Comparison of ENCODE assay signal across 8 mouse cellular contexts in genomic region chr9:53771344-53772021, GRCm38 (mm10). TPM values are rescaled to one million over a fixed set of nuclear protein-coding genes. Genes with fewer than 3 reads are reported as not detected.
DNase-seq lines count a peak whose midpoint lies in the region; ATAC-seq lines count a peak whose summit lies in the region.

TSS of gene Slc35f2 (plus strand) at chr9:53771538.

- peaks cover 6% of the 10 kb centered on the region; the same call in 1 of the 2 replicates for H3K4me1 ChIP-seq in heart, embryonic 16.5 days (ENCODE audit: control insufficient read depth, insufficient read depth, low read length)
- H3K4me1 ChIP-seq in liver, embryonic 13.5 days (replicated peaks) = peaks cover 8% of the 10 kb centered on the region
- no peaks in the 10 kb centered on the region for H3K4me1 ChIP-seq in neural tube, embryonic 11.5 days (ENCODE audit: control insufficient read depth, insufficient read depth, low read length)

- H3K9me3 ChIP-seq in heart, embryonic 16.5 days (replicated peaks; ENCODE audit: control insufficient read depth, low read length) = peaks cover 7% of the 10 kb centered on the region; the same call in 1 of the 2 replicates
- H3K9me3 ChIP-seq in liver, embryonic 13.5 days (replicated peaks) = no peaks in the 10 kb centered on the region
- H3K9me3 ChIP-seq in neural tube, embryonic 11.5 days (ENCODE audit: control insufficient read depth, low read length) = no peaks in the 10 kb centered on the region

- H3K4me3 ChIP-seq in heart, embryonic 16.5 days (ENCODE audit: low read length) = peak within 1 kb of the TSS; percentile 67
- H3K4me3 ChIP-seq in liver, embryonic 13.5 days (replicated peaks) = peak within 1 kb of the TSS; percentile 55
- H3K4me3 ChIP-seq in neural tube, embryonic 11.5 days (ENCODE audit: low read depth, low read length) = peak within 1 kb of the TSS; percentile 50

- H3K4me2 ChIP-seq in heart, embryonic 16.5 days (ENCODE audit: low read depth, low read length) = peak within 1 kb of the TSS; percentile 98
- H3K4me2 ChIP-seq in liver, embryonic 13.5 days = peak within 1 kb of the TSS; percentile 72
- H3K4me2 ChIP-seq in neural tube, embryonic 11.5 days (ENCODE audit: low read depth) = peak within 1 kb of the TSS; percentile 93

- WGBS in heart, embryonic 16.5 days = under 1% methylated on average over 50 of the region's 50 CpGs
- WGBS in liver, embryonic 13.5 days (ENCODE audit: insufficient replicate concordance) = under 1% methylated on average over 50 of the region's 50 CpGs
- WGBS in neural tube, embryonic 11.5 days = 0% methylated on average over 48 of the region's 50 CpGs

- H3K36me3 ChIP-seq in heart, embryonic 16.5 days (ENCODE audit: control insufficient read depth, insufficient read depth) = no peaks in the 10 kb centered on the region
- no peaks in the 10 kb centered on the region for H3K36me3 ChIP-seq in liver, embryonic 13.5 days
- H3K36me3 ChIP-seq in neural tube, embryonic 11.5 days (ENCODE audit: control insufficient read depth, insufficient read depth, low read length) = no peaks in the 10 kb centered on the region

- peak; percentile 4 to 5 for DNase-seq in lung, adult 18-20 months
- no peak for DNase-seq in lung, postnatal 25 days (ENCODE audit: low spot score)
- DNase-seq in embryo, embryonic 11.5 days (ENCODE audit: low read depth, low spot score) = peak; percentile 22
- DNase-seq in kidney, postnatal 14 days = peak; percentile 81
- no peak for DNase-seq in liver, embryonic 13.5 days
- DNase-seq in neural tube, embryonic 11.5 days (ENCODE audit: low spot score) = peak; percentile 74
- peak; percentile 67 for DNase-seq in testis, postnatal 10 days (ENCODE audit: low spot score)

- H3K27ac ChIP-seq in heart, embryonic 16.5 days (ENCODE audit: low read length) = no peak within 1 kb of the TSS
- no peak within 1 kb of the TSS for H3K27ac ChIP-seq in liver, embryonic 13.5 days
- H3K27ac ChIP-seq in neural tube, embryonic 11.5 days (ENCODE audit: low read depth, low read length) = no peak within 1 kb of the TSS

- H3K27me3 ChIP-seq in heart, embryonic 16.5 days (ENCODE audit: control insufficient read depth, insufficient read depth, low read length) = peaks cover 23% of the 10 kb centered on the region
- peaks cover 42% of the 10 kb centered on the region for H3K27me3 ChIP-seq in liver, embryonic 13.5 days
- peaks cover 14% of the 10 kb centered on the region for H3K27me3 ChIP-seq in neural tube, embryonic 11.5 days (ENCODE audit: control insufficient read depth, insufficient read depth, low read length)

- peak within 1 kb of the TSS; percentile 63 for H3K9ac ChIP-seq in heart, embryonic 16.5 days (ENCODE audit: low read length)
- H3K9ac ChIP-seq in liver, embryonic 13.5 days = 0 out of 2 replicates have a peak within 1 kb of the TSS, but pooled peaks have one; percentile 6
- peak within 1 kb of the TSS; percentile 51 for H3K9ac ChIP-seq in neural tube, embryonic 11.5 days (ENCODE audit: low read length)

- ATAC-seq in heart, embryonic 16.5 days (replicated peaks; ENCODE audit: extremely low read depth, insufficient read depth, low FRiP score) = peak; percentile 72; the same call in 1 of the 2 replicates
- no peak for ATAC-seq in liver, embryonic 13.5 days (ENCODE audit: low read depth)
- ATAC-seq in neural tube, embryonic 11.5 days (ENCODE audit: insufficient read depth, low FRiP score, low TSS enrichment) = peak; percentile 48

RNA-seq across cellular contexts. Expression of gene Slc35f2, which starts in this region (rescaled TPM):
- polyA plus RNA-seq in heart, embryonic 16.5 days (2015; fragmentation: Nextera tagmentation; extraction: Ambion mirVana) = 0.76 and 1.6 TPM in 2 replicates
- polyA plus RNA-seq in liver, embryonic 13.5 days (2015; fragmentation: Nextera tagmentation; extraction: Ambion mirVana) = 0.30 and 0.35 TPM in 2 replicates
- polyA plus RNA-seq in neural tube, embryonic 11.5 days (2014; fragmentation: Nextera tagmentation; extraction: Ambion mirVana) = 4.1 and 4.9 TPM in 2 replicates

Comparison
In these comparisons a context has a peak if more than half of its experiments do, and no peak if none do; other contexts are left out.
1. DNase-seq: peak in lung, adult 18-20 months (2 of 2), embryo, embryonic 11.5 days (single experiment), kidney, postnatal 14 days (single experiment), neural tube, embryonic 11.5 days (single experiment) and testis, postnatal 10 days (single experiment); none in lung, postnatal 25 days (single experiment) and liver, embryonic 13.5 days (single experiment).
2. H3K9ac ChIP-seq: peak in every context shown above with its lines; median percentile 63 in heart, embryonic 16.5 days; 51 in neural tube, embryonic 11.5 days; 6 in liver, embryonic 13.5 days.
3. Peak in every context shown above with its lines, with median percentiles within 50 percentile points of each other: H3K4me2 ChIP-seq and H3K4me3 ChIP-seq.